Mouse (Mus musculus) megakaryocyte, adult 5-6 weeks (primary cell): Measurements from ENCODE around the gene Duox1. TPM values are rescaled to one million over a fixed set of nuclear protein-coding genes. Genes with fewer than 3 reads are reported as not detected.

ENCODE experiments used
- ATAC-seq: 2 replicates; pipeline ENCODE4 v1.8.0; 2016; ENCODE audit warnings: mild to moderate bottlenecking, inconsistent platforms; ENCODE audit not compliant: poor library complexity, severe bottlenecking
- total RNA-seq, 2 experiments: library from RNA; stranded (forward) in 1 of 2; stranded (reverse) in 1 of 2; fragments of 153-499, 151-499 nt in 1 of 2; fragments of 221-1000, 200-1000 nt in 1 of 2; gene quantifications; 2 replicates each; pipeline versions ENCODE4 v1.2.3 to v1.2.4; 2015 to 2017

Gene Duox1
- total RNA-seq, 2 experiments from 2014 or later: not detected

GRCm38 (mm10) chr2:122352992-122353391 is 37.5 kb downstream of the Duox1 start:
- no peak for ATAC-seq

DNA sequence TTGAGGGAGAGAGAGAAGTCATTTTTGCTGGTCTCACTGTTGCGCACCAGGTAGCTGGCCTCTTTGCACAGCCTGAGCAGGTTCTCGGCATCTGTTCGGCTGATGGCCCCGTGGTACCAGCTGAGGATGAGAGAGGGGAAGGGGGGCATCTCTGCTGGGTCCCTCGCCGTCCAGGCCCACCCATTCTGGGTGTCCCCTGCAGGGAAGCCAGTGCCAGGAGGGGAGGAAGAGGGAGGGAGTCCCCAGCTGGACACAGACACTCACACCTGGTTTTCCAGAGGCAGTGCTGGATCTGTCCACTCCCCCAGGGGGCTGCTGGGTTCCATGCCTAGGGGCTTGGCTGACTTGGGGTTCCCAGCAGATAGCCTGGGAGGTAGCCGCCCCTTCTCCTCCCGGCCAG is 38.3 kb downstream of the Duox1 start:
- no peak for ATAC-seq

DNA sequence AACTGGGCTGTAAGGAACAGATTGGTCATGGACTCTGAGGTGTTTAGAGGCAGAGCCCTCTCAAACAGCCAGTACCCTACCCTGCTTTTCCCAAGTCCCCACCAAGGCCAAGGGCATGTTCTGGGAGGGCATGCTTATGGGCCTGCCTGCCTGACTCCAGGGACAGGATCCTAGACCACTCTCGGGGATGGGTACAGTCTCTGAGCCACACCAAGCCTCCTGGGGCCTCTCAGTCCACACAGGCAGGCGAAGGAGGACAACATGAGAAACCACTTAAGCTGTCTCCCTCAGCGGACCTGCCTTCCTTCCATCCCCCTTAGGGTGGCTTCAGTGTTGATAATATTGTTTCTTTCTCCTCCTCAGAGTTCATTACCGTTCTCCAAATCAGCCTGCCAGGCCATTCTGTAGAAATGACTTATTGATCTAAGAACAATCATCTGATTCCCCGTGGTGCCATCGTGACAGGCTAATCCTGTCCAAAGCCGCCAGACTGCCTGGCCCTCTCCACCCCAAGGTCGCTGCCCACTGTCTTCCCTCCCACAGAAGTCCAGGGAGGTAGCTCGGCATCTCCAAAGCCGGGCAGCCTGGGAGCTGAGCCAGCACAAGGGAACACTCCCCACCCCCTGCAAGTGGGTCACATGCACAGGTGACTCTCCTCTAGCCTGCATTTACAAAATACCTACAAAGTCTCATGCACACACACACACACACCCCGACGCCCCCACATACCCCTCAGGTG is 38.9 kb downstream of the Duox1 start:
- no peak for ATAC-seq

DNA sequence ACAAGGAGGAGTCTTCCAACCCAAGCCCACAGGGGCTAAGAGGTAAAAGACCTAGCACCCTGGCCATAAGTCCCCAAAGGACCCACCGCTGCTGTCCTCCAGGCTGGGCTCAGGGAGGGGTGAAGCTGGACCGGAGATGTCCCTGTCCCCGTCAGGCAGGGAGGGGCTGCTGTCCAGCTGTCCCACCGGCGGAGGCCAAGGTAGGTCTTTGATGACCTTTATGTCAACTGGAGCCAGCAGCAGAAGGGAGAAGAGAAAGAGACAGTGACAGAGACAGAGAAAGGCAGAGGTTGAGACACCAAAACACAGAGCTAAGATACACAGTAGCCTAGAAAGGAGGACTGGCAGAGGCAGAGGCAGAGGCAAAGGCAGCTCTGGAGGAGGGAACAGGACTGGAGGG is 39.9 kb downstream of the Duox1 start:
- ATAC-seq: no peak

GRCm38 (mm10) chr2:122356187-122356586 is 40.7 kb downstream of the Duox1 start:
- no peak for ATAC-seq

- ATAC-seq: no peak
Observed at GRCm38 (mm10) chr2:122360310-122360709, 44.8 kb downstream of the Duox1 start.

GRCm38 (mm10) chr2:122361181-122361580 is 45.7 kb downstream of the Duox1 start:
- ATAC-seq: peak; percentile 26; the same call in 1 of the 2 replicates

DNA sequence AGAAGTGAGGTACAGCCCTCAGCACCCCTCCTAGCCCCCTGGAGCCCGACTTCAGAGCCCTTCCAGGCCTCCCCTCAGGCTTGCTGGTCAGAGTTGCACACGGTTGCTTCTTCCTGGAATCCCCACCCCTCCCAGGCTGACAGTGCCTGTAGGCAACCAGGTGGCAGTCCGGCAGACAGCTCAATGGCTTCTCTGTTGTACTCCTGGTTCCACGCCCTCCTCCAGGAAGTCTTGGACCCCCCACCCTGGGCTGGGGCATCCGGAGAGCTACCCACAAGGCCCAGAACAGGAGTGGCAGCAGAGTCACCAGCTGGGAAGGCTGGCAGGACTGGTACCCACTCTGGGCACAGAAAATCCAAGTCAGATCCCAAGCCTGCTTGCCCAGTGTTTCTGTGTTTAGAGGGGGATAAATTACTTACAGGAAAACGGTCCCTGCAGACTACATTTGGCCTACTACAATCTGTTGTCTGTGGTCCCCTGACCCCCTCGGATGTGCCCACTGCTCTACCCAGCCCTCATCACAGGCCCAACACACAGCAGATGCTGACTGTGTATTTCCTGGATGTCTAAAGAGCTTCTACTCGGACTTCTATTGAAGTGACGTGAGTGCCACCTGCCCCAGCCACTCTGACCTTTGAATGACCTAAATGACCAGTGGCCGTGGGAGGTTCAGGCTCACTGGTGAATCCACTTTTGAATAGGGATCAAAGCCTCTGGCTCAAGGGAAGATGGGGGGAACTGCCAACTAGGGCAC is 46.6 kb downstream of the Duox1 start:
- ATAC-seq: no peak

DNA sequence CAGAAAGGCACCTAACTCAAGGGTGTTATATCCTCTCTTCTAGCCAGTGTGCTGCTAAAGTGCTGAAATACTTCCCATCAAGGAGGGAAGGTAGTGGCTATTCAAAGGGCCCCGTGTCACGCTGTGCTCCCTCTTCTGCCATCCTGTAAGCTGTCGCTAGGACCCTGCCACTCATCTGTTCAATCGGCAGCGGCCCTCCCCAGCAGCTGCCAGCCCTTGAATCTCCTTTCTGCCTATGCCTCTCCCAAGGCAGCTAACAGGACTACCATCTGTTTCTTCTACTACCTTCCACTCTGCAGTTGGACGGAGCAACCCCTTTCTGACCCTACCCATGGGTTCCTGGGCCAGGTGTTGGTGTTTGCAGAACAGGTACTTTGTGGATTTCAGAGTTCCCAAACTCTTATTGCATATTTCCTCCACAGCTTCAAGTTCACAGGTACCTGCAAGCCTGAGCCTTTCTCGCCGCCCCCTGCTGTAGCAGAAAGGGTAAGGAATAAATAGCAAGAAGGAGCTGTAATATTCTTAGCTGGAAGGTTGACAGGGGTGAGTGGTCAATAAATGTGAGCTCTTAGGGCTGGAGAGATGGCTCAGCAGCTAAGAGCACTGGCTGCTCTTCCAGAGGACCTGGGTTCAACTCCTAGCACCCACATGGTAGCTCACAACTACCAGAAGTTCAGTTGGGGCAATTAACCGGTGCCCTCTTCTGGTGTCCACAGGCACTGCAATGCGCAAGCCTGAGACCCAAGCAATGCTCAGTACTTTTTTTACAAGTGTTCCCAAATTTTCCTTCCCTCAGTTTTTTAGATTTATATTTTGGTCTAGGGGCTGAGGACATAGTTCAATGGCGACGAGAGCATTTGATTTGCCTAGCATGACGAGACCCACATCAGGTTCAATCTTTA is 47.4 kb downstream of the Duox1 start:
- ATAC-seq: no peak

DNA sequence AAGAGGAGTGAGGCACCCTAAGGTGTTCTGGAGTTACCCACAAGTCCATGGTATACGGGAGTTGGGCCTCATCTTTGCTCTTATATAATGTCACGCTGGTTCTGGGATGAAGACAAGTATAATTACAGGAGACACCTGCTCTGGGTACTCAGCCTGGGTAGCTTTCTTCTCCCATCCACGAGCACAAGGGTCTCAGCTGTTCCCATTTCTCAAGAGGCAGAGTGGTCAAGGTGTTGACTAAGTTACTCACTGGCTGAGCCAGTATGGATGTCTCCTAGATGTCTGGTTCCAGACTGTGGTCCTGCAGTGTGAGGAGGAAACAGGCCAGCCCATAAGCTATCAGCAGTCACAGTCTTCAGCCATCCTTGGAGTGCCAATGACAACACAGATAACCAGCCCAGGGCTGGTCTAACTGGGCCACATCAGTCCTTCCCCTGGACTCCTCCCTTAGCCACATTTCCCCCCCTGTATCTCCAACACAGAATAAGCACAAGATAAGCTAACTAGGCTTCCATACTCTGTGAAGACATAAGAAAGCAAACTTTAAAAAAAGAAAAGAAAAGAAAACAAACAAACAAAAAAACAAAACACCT is 49.0 kb downstream of the Duox1 start:
- no peak for ATAC-seq

- no peak for ATAC-seq
Observed at GRCm38 (mm10) chr2:122365244-122365866, 49.9 kb downstream of the Duox1 start.

DNA sequence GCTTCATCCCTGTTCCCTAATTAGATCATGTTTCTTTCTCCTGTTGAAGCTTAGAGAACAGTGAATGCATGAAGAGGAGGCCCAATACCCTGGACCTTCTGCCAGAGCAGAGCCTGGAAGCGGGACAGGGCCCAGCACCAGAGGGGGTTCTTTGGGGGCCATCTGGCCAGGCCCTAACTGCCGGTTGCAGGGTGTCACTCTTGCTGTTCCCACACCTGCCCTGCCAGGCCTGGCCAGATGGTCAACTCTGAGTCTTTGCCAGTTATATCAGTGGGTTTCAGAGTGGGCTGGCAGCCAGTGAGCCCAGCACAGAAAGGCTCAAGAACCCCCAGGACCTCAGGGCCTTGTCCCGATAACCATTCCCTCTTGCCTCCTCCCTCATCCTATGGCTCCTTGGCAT is 50.6 kb downstream of the Duox1 start:
- no peak for ATAC-seq

GRCm38 (mm10) chr2:122366706-122367105 is 51.2 kb downstream of the Duox1 start:
- ATAC-seq: no peak

GRCm38 (mm10) chr2:122367181-122367580 is 51.7 kb downstream of the Duox1 start:
- ATAC-seq: no peak

- ATAC-seq: no peak
Observed at GRCm38 (mm10) chr2:122367701-122368080, 52.2 kb downstream of the Duox1 start.

- ATAC-seq: peak; percentile 3; the same call in 1 of the 2 replicates
Observed at GRCm38 (mm10) chr2:122368081-122368971, 52.9 kb downstream of the Duox1 start.

GRCm38 (mm10) chr2:122368995-122369739 is 53.7 kb downstream of the Duox1 start, which contains the start of gene Shf:
Gene Shf (minus strand): TSS chr2:122369162.
- peak; percentile 89 for ATAC-seq

DNA sequence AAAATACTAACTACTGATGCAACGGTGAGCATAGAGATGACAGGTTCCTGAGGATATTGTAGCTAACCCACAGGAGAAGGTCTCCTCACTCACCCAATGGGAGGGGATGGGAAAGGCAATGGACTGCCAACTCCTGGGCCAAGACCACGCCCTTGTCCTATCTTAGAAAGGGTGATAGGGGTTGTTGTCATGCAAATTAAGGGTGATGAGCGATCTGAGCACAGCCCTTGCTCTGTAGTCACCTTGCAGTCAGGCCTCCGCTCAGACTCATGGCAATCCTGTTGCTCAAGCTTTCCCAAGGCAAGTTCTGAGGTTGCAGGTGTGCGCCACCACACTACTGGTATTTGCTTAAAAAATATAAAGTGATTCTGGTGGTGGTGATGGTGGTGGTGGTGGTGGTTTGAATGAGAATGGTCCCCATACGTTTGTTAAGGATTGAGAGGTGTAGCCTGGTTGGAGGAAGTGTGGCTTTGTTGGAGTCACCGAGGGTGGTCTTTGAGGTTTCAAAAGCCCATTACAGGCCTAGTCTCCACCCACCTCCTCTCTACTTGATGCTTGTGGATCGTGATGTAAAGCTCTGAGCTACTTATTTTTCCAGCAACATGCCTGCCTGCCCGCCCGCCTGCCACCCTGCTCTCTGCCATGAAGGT is 54.8 kb downstream of the Duox1 start:
- ATAC-seq: no peak
